Mouse (Mus musculus) neural tube, embryonic 12.5 days (tissue): ENCODE measurements at regions not wholly inside any gene's neighbourhood (a gene's known extent, or its start where the extent isn't known, plus 50 kb on each side); places are given as distances from the start of the nearest gene placed in this dataset.

Experiments
- ATAC-seq: fragments of 200-750 bp; cut with Nextera tagmentation; 2 replicates; pipeline ENCODE4 v1.8.0; 2017; ENCODE audit warnings: low read depth, mild to moderate bottlenecking, moderate TSS enrichment, moderate library complexity; ENCODE audit not compliant: low FRiP score
- H3K27ac ChIP-seq: fragments of 300-500 bp; sonication (generic); 2 replicates; pipeline ENCODE4 v1.5.1; 2016
- H3K27me3 ChIP-seq: fragments of 300-500 bp; sonication (generic); replicated peaks from 2 replicates; pipeline ENCODE4 v1.6.1; 2016; ENCODE audit warnings: mild to moderate bottlenecking
- H3K36me3 ChIP-seq: fragments of 300-500 bp; sonication (generic); 2 replicates; pipeline ENCODE4 v1.6.1; 2016; ENCODE audit warnings: mild to moderate bottlenecking
- H3K4me1 ChIP-seq: fragments of 300-500 bp; sonication (generic); 2 replicates; pipeline ENCODE4 v1.6.1; 2016
- H3K4me2 ChIP-seq: fragments of 300-500 bp; sonication (generic); replicated peaks from 2 replicates; pipeline ENCODE4 v1.6.1; 2016; ENCODE audit warnings: mild to moderate bottlenecking
- H3K4me3 ChIP-seq: fragments of 300-500 bp; sonication (generic); 2 replicates; pipeline ENCODE4 v1.5.1; 2016
- H3K9ac ChIP-seq: fragments of 300-500 bp; sonication (generic); 2 replicates; pipeline ENCODE4 v1.6.1; 2016; ENCODE audit warnings: mild to moderate bottlenecking
- H3K9me3 ChIP-seq: fragments of 300-500 bp; sonication (generic); 2 replicates; pipeline ENCODE4 v1.6.1; 2016; ENCODE audit warnings: mild to moderate bottlenecking
- WGBS: fragments of 180-500 bp; shearing (Covaris S2); methylation state at CpG from one replicate; pipeline ENCODE4 v1.1.7; 2016; 5-methylcytosine and 5-hydroxymethylcytosine counted together

- no peak overlapping the region for H3K4me2 ChIP-seq
- H3K4me3 ChIP-seq = no peak overlapping the region
- H3K27ac ChIP-seq = no peak overlapping the region
- no peaks in the 10 kb centered on the region for H3K36me3 ChIP-seq
- no peaks in the 10 kb centered on the region for H3K4me1 ChIP-seq
- H3K27me3 ChIP-seq = no peaks in the 10 kb centered on the region
- H3K9me3 ChIP-seq = no peaks in the 10 kb centered on the region
- no peak for ATAC-seq
- H3K9ac ChIP-seq = no peak overlapping the region
- WGBS = 56% methylated on average over 8 of the region's 8 CpGs
These were observed 67.2 kb upstream of the Cd28 start for GRCm38 (mm10) chr1:60649303-60649850.

- H3K4me1 ChIP-seq = no peaks in the 10 kb centered on the region
- H3K27ac ChIP-seq = no peak overlapping the region
- H3K4me3 ChIP-seq = no peak overlapping the region
- no peak for ATAC-seq
- no peak overlapping the region for H3K9ac ChIP-seq
- no peaks in the 10 kb centered on the region for H3K9me3 ChIP-seq
- H3K4me2 ChIP-seq = no peak overlapping the region
- no peaks in the 10 kb centered on the region for H3K27me3 ChIP-seq
- H3K36me3 ChIP-seq = no peaks in the 10 kb centered on the region
- WGBS = 71% methylated on average over 5 of the region's 5 CpGs
These were observed 69.8 kb upstream of the Cd28 start for GRCm38 (mm10) chr1:60646828-60647227.

- no peak overlapping the region for H3K9ac ChIP-seq
- no peak for ATAC-seq
- H3K9me3 ChIP-seq = no peaks in the 10 kb centered on the region
- no peak overlapping the region for H3K4me2 ChIP-seq
- H3K27ac ChIP-seq = no peak overlapping the region
- no peaks in the 10 kb centered on the region for H3K36me3 ChIP-seq
- WGBS = 76% methylated on average over 5 of the region's 5 CpGs
- H3K4me1 ChIP-seq = no peaks in the 10 kb centered on the region
- H3K27me3 ChIP-seq = no peaks in the 10 kb centered on the region
- no peak overlapping the region for H3K4me3 ChIP-seq
These were observed 70.4 kb upstream of the Cd28 start for GRCm38 (mm10) chr1:60646174-60646573.

- no peak for ATAC-seq
- Histone ChIP-seq H3K4me3 (no peak overlapping the region), H3K27ac (no peak overlapping the region), H3K4me2 (no peak overlapping the region), H3K4me1 (no peaks in the 10 kb centered on the region), H3K9me3 (no peaks in the 10 kb centered on the region), H3K27me3 (no peaks in the 10 kb centered on the region), H3K36me3 (no peaks in the 10 kb centered on the region), H3K9ac (no peak overlapping the region)
- whole genome bisulfite sequencing = 78% methylated on average over 1 of the region's 1 CpGs
These were observed 71.4 kb upstream of the Cd28 start for GRCm38 (mm10) chr1:60645176-60645575.

- Histone ChIP-seq H3K9me3 (no peaks in the 10 kb centered on the region), H3K27me3 (no peaks in the 10 kb centered on the region), H3K9ac (no peak overlapping the region), H3K27ac (no peak overlapping the region), H3K36me3 (no peaks in the 10 kb centered on the region), H3K4me3 (no peak overlapping the region), H3K4me1 (no peaks in the 10 kb centered on the region), H3K4me2 (no peak overlapping the region)
- ATAC-seq = no peak
- WGBS = 69% methylated on average over 3 of the region's 3 CpGs
These were observed 73.8 kb upstream of the Cd28 start for GRCm38 (mm10) chr1:60642761-60643160.

GRCm38 (mm10) chr1:60642175-60642574 lies 74.4 kb upstream of the Cd28 start:
- Histone ChIP-seq H3K27me3 (no peaks in the 10 kb centered on the region), H3K27ac (no peak overlapping the region), H3K9ac (no peak overlapping the region), H3K4me1 (no peaks in the 10 kb centered on the region), H3K4me3 (no peak overlapping the region), H3K4me2 (no peak overlapping the region), H3K36me3 (no peaks in the 10 kb centered on the region), H3K9me3 (no peaks in the 10 kb centered on the region)
- WGBS = 46% methylated on average over 2 of the region's 2 CpGs
- ATAC-seq = no peak

- H3K27ac ChIP-seq = no peak overlapping the region
- no peak overlapping the region for H3K9ac ChIP-seq
- no peak overlapping the region for H3K4me2 ChIP-seq
- 70% methylated on average over 7 of the region's 7 CpGs for WGBS
- H3K36me3 ChIP-seq = no peaks in the 10 kb centered on the region
- no peak overlapping the region for H3K4me3 ChIP-seq
- no peaks in the 10 kb centered on the region for H3K9me3 ChIP-seq
- no peaks in the 10 kb centered on the region for H3K4me1 ChIP-seq
- 0 out of 2 replicates have a peak, but pooled peaks have one; percentile 9 for ATAC-seq
- no peaks in the 10 kb centered on the region for H3K27me3 ChIP-seq
These were observed 74.4 kb upstream of the Raph1 start for GRCm38 (mm10) chr1:60641324-60641764.

- ATAC-seq = no peak
- H3K4me2 ChIP-seq = no peak overlapping the region
- no peaks in the 10 kb centered on the region for H3K36me3 ChIP-seq
- no peak overlapping the region for H3K27ac ChIP-seq
- no peaks in the 10 kb centered on the region for H3K9me3 ChIP-seq
- 92% methylated on average over 2 of the region's 2 CpGs for WGBS
- H3K4me3 ChIP-seq = no peak overlapping the region
- H3K27me3 ChIP-seq = no peaks in the 10 kb centered on the region
- no peaks in the 10 kb centered on the region for H3K4me1 ChIP-seq
- H3K9ac ChIP-seq = no peak overlapping the region
These were observed 72.6 kb upstream of the Raph1 start for GRCm38 (mm10) chr1:60639536-60639935.

GRCm38 (mm10) chr1:60639059-60639458 lies 72.2 kb upstream of the Raph1 start:
- H3K27ac ChIP-seq = no peak overlapping the region
- H3K4me3 ChIP-seq = no peak overlapping the region
- H3K4me2 ChIP-seq = no peak overlapping the region
- no peak for ATAC-seq
- no peak overlapping the region for H3K9ac ChIP-seq
- H3K27me3 ChIP-seq = no peaks in the 10 kb centered on the region
- no peaks in the 10 kb centered on the region for H3K9me3 ChIP-seq
- H3K36me3 ChIP-seq = no peaks in the 10 kb centered on the region
- 73% methylated on average over 2 of the region's 2 CpGs for WGBS
- no peaks in the 10 kb centered on the region for H3K4me1 ChIP-seq

GRCm38 (mm10) chr1:60636802-60637452 lies 70.0 kb upstream of the Raph1 start:
- H3K27ac ChIP-seq = no peak overlapping the region
- no peak overlapping the region for H3K9ac ChIP-seq
- 79% methylated on average over 3 of the region's 3 CpGs for WGBS
- H3K27me3 ChIP-seq = no peaks in the 10 kb centered on the region
- ATAC-seq = no peak
- no peaks in the 10 kb centered on the region for H3K9me3 ChIP-seq
- no peaks in the 10 kb centered on the region for H3K36me3 ChIP-seq
- no peaks in the 10 kb centered on the region for H3K4me1 ChIP-seq
- H3K4me3 ChIP-seq = no peak overlapping the region
- no peak overlapping the region for H3K4me2 ChIP-seq

- no peak for ATAC-seq
- H3K4me3 ChIP-seq = no peak overlapping the region
- no peaks in the 10 kb centered on the region for H3K36me3 ChIP-seq
- WGBS = 38% methylated on average over 9 of the region's 9 CpGs
- no peaks in the 10 kb centered on the region for H3K4me1 ChIP-seq
- no peak overlapping the region for H3K9ac ChIP-seq
- no peak overlapping the region for H3K4me2 ChIP-seq
- no peak overlapping the region for H3K27ac ChIP-seq
- H3K9me3 ChIP-seq = no peaks in the 10 kb centered on the region
- no peaks in the 10 kb centered on the region for H3K27me3 ChIP-seq
These were observed 61.0 kb upstream of the Raph1 start for GRCm38 (mm10) chr1:60627786-60628453.

- Histone ChIP-seq H3K36me3 (no peaks in the 10 kb centered on the region), H3K4me2 (no peak overlapping the region), H3K4me1 (no peaks in the 10 kb centered on the region), H3K27ac (no peak overlapping the region), H3K9ac (no peak overlapping the region), H3K27me3 (no peaks in the 10 kb centered on the region), H3K9me3 (no peaks in the 10 kb centered on the region), H3K4me3 (no peak overlapping the region)
- no peak for ATAC-seq
- WGBS = 67% methylated on average over 4 of the region's 4 CpGs
These were observed 60.5 kb upstream of the Raph1 start for GRCm38 (mm10) chr1:60627367-60627766.
